Mouse (Mus musculus) liver, adult 2 months (tissue): ENCODE measurements around the gene Rasd2.

ENCODE experiments used
- CTCF ChIP-seq: fragments of 200-500 bp; IDR thresholded peaks from 2 replicates; pipeline ENCODE4 v1.5.1; 2011; ENCODE audit warnings: low read depth, low read length, control low read depth
- POLR2A ChIP-seq: fragments of 200-500 bp; IDR thresholded peaks from 2 replicates; pipeline ENCODE4 v1.6.1; 2011; ENCODE audit warnings: low read length, control low read depth; ENCODE audit not compliant: insufficient read depth; ENCODE audit errors: extremely low read depth

DNA sequence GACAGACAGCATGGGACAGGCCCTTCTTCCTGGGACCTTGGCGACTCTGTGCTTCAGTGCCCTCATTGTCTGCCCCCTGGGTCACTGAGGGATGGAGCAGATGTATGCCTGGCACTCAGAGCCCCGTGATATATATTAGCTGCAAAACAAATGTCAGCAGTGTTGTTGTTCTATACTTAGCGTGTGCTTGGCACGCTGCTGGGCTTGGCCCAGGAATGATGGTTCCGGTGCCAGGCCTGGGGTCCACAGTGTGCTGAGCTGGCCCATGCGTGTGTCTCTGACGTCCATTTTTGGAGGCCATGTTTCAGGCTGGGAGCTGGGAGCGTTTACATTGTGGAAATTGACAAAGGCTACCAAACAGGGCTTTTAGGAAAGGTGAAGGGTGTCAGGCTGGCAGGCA, 3.1 kb downstream of the Rasd2 start:
- no peak for TF ChIP-seq POLR2A
- no peak for TF ChIP-seq CTCF
